Mouse (Mus musculus) erythroid progenitor cell, adult 5-6 weeks (primary cell): ENCODE measurements at regions not wholly inside any gene's neighbourhood (a gene's known extent, or its start where the extent isn't known, plus 50 kb on each side); places are given as distances from the start of the nearest gene placed in this dataset.

ENCODE experiments used
- ATAC-seq: replicated peaks from 2 replicates; pipeline ENCODE4 v1.8.0; 2016; ENCODE audit warnings: moderate number of reproducible peaks, mild to moderate bottlenecking, moderate TSS enrichment, inconsistent platforms; ENCODE audit not compliant: poor library complexity, low FRiP score, severe bottlenecking

- ATAC-seq: no peak
These were observed 306.4 kb upstream of the 4930412O13Rik start for GRCm38 (mm10) chr2:9574651-9575050.

- ATAC-seq: no peak
These were observed 303.2 kb upstream of the 4930412O13Rik start for GRCm38 (mm10) chr2:9577868-9578267.

GRCm38 (mm10) chr2:9587389-9587788 lies 293.7 kb upstream of the 4930412O13Rik start:
- ATAC-seq: no peak

- ATAC-seq: no peak
These were observed 291.9 kb upstream of the 4930412O13Rik start for GRCm38 (mm10) chr2:9589200-9589599.

- ATAC-seq: no peak
These were observed 288.5 kb upstream of the 4930412O13Rik start for GRCm38 (mm10) chr2:9592531-9592930.

- no peak for ATAC-seq
These were observed 287.1 kb upstream of the 4930412O13Rik start for GRCm38 (mm10) chr2:9593931-9594330.

- ATAC-seq: no peak
These were observed 285.7 kb upstream of the 4930412O13Rik start for GRCm38 (mm10) chr2:9595236-9595850.

- ATAC-seq: no peak
These were observed 284.9 kb upstream of the 4930412O13Rik start for GRCm38 (mm10) chr2:9596135-9596534.

GRCm38 (mm10) chr2:9604984-9605383 lies 276.1 kb upstream of the 4930412O13Rik start:
- no peak for ATAC-seq

GRCm38 (mm10) chr2:9607547-9607946 lies 273.5 kb upstream of the 4930412O13Rik start:
- ATAC-seq: no peak

GRCm38 (mm10) chr2:9614415-9614814 lies 266.6 kb upstream of the 4930412O13Rik start:
- no peak for ATAC-seq

- ATAC-seq: no peak
These were observed 264.8 kb upstream of the 4930412O13Rik start for GRCm38 (mm10) chr2:9616292-9616691.

- ATAC-seq: no peak
These were observed 260.5 kb upstream of the 4930412O13Rik start for GRCm38 (mm10) chr2:9620303-9621244.

- ATAC-seq: no peak
These were observed 257.4 kb upstream of the 4930412O13Rik start for GRCm38 (mm10) chr2:9623702-9624101.

GRCm38 (mm10) chr2:9628026-9628425 lies 253.0 kb upstream of the 4930412O13Rik start:
- ATAC-seq: no peak

- ATAC-seq: no peak
These were observed 248.2 kb upstream of the 4930412O13Rik start for GRCm38 (mm10) chr2:9632719-9633446.

GRCm38 (mm10) chr2:9639262-9639661 lies 241.8 kb upstream of the 4930412O13Rik start:
- no peak for ATAC-seq

GRCm38 (mm10) chr2:9641629-9642028 lies 239.4 kb upstream of the 4930412O13Rik start:
- ATAC-seq: no peak

GRCm38 (mm10) chr2:9642411-9642810 lies 238.6 kb upstream of the 4930412O13Rik start:
- no peak for ATAC-seq

GRCm38 (mm10) chr2:9646466-9646865 lies 234.6 kb upstream of the 4930412O13Rik start:
- no peak for ATAC-seq
